8 mouse cellular contexts compared by ENCODE assay signal in the genomic region with DNA sequence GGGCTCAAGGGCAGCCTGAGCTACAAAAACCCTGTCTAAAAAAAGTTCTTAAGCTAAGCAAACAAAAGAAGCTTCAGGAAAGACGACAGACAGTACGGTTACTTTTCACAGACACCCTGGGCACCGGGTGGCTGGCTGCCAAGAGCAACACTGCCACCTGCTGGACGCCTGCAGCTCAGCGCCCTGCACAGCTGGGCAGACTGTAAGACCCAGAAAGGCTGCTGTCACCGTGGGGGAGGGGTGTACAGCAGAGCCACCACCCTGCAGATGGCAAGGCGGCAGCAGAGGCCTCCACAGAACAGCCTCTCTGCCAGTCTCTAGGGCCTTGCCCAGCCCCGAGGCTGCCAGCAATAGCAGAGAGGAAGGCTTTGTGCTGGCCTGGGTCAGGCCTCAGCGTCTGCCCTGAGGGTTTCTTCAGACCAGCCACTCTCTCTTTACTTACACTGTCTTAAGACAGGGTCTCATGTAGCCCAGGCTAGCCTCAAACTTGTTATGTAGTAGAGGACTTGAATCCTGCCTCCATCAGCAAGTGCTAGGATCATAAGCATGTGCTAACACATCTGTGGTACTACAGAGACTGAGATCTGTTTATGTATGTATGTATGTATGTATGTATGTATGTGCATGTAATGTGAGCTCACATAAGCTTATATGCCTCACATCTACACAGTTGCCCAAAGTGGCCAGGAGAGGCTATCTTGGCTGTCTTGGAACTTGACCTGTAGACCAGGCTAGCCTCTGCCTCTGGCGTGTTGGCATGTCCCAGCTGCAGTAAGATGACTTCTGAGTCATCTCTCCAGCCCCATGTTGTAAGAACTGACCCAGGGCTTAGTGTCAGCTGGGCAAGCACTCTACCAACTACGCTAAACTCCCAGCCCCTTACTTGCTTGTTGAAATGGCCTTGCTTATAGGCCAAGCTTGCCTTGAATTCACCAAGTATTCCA. TPM values are rescaled to one million over a fixed set of nuclear protein-coding genes. Genes with fewer than 3 reads are reported as not detected.
A peak's percentile ranks its signal among the peaks of the same experiment; 100 is the strongest.
DNase-seq lines count a peak whose midpoint lies in the region; ATAC-seq lines count a peak whose summit lies in the region.

No protein-coding gene starts in this region.

- no peak overlapping the region for H3K9ac ChIP-seq in midbrain, embryonic 12.5 days (replicated peaks)

- intact Hi-C loops in gastrocnemius, postnatal 36 days (cut with DNase I): loop anchor here (2.0 to 5.0 kb wide), 5 partner anchors 55 to 189 kb away; no protein-coding TSS in a partner anchor
- intact Hi-C loops in left cerebral cortex, postnatal 4 days (cut with DNase I): loop anchor here (5.0 to 10.0 kb wide), 3 partner anchors 110 to 190 kb away; no protein-coding TSS in a partner anchor

- peak; percentile 69 for DNase-seq in adrenal gland, adult 8-10 months
- peak; percentile 74 for DNase-seq in embryo, embryonic 11.5 days (ENCODE audit: low read depth, low spot score)
- peak; percentile 79 to 80 for DNase-seq in gastrocnemius, postnatal 36 days
- DNase-seq in kidney, adult 11 months: peak; percentile 71
- peak; percentile 92 for DNase-seq in left cerebral cortex, postnatal 4 days
- peak; percentile 90 for DNase-seq in right cerebral cortex, postnatal 4 days
- DNase-seq in urinary bladder, postnatal 4 days (ENCODE audit: low spot score in 2 of 2): peak; percentile 81 to 91

- no peaks in the 10 kb centered on the region for H3K9me3 ChIP-seq in midbrain, embryonic 12.5 days

- peak; percentile 69 for ATAC-seq in midbrain, embryonic 12.5 days (ENCODE audit: low FRiP score, low read depth)

- H3K4me3 ChIP-seq in midbrain, embryonic 12.5 days: no peak overlapping the region

- H3K4me1 ChIP-seq in midbrain, embryonic 12.5 days: peaks cover 27% of the 10 kb centered on the region

- H3K27me3 ChIP-seq in midbrain, embryonic 12.5 days: 0 out of 2 replicates have a peak, but pooled peaks cover 3% of the 10 kb centered on the region

- WGBS in midbrain, embryonic 12.5 days: 27% methylated on average over 11 of the region's 11 CpGs

- H3K4me2 ChIP-seq in midbrain, embryonic 12.5 days (replicated peaks): no peak overlapping the region

- H3K36me3 ChIP-seq in midbrain, embryonic 12.5 days: peaks cover 49% of the 10 kb centered on the region

- peak overlapping the region; percentile 30 for H3K27ac ChIP-seq in midbrain, embryonic 12.5 days (replicated peaks)

RNA-seq across cellular contexts. Expression of a gene that starts 17.6 kb away (rescaled TPM):
- total RNA-seq in adrenal gland, adult 8-10 months (2022): 10 to 100 TPM; 14.0 to 18.5 (median 15.1) TPM
- 1 to 10 TPM; 5.7 to 6.0 TPM for total RNA-seq in gastrocnemius, postnatal 36 days (2021)
- 10 to 100 TPM; 34.6 to 35.8 TPM for total RNA-seq in left cerebral cortex, postnatal 4 days (2021)
- polyA plus RNA-seq in midbrain, embryonic 12.5 days (2016; fragmentation: Nextera tagmentation; extraction: Ambion mirVana): 27.7 and 28.9 TPM in 2 replicates

RNA-seq across cellular contexts. Expression of a gene that starts 28.9 kb away (rescaled TPM):
- 1,000 to 10,000 TPM; 3,015 to 3,481 (median 3,228) TPM for total RNA-seq in adrenal gland, adult 8-10 months (2022)
- total RNA-seq in gastrocnemius, postnatal 36 days (2021): 100 to 1,000 TPM; 427 to 440 TPM
- 1,000 to 10,000 TPM; 5,289 to 5,459 TPM for total RNA-seq in left cerebral cortex, postnatal 4 days (2021)
- 12,547 and 14,098 TPM in 2 replicates for polyA plus RNA-seq in midbrain, embryonic 12.5 days (2016; fragmentation: Nextera tagmentation; extraction: Ambion mirVana)

Comparison
In these comparisons a context has a peak if more than half of its experiments do, and no peak if none do; other contexts are left out.
1. RNA of a gene that starts 28.9 kb away (total RNA-seq): 5,289 to 5,459 TPM in left cerebral cortex, postnatal 4 days and 3,015 to 3,481 TPM in adrenal gland, adult 8-10 months; 427 to 440 TPM in gastrocnemius, postnatal 36 days; every median in the first group is over 4 times any median in the second.
2. Peak in every context shown above with its lines, with median percentiles within 50 percentile points of each other: DNase-seq.